Mouse (Mus musculus) embryonic fibroblast, embryonic 13.5 days (primary cell): ENCODE measurements at regions not wholly inside any gene's neighbourhood (a gene's known extent, or its start where the extent isn't known, plus 50 kb on each side); places are given as distances from the start of the nearest gene placed in this dataset.
A peak's percentile ranks its signal among the peaks of the same experiment; 100 is the strongest.

ENCODE experiments used
- H3K27ac ChIP-seq: 2 replicates; pipeline ENCODE4 v1.5.1; 2012; ENCODE audit warnings: low read length, control low read depth, inconsistent platforms; ENCODE audit not compliant: insufficient read depth
- H3K4me1 ChIP-seq: 2 replicates; pipeline ENCODE4 v1.6.1; 2011; ENCODE audit warnings: low read length; ENCODE audit not compliant: control insufficient read depth, insufficient read depth
- H3K4me3 ChIP-seq: 2 replicates; pipeline ENCODE4 v1.5.1; 2011; ENCODE audit warnings: mild to moderate bottlenecking, control low read depth, low read length; ENCODE audit not compliant: insufficient read depth
- CTCF ChIP-seq: IDR thresholded peaks from 2 replicates; pipeline ENCODE4 v1.5.1; 2011; ENCODE audit warnings: mild to moderate bottlenecking, control low read depth, low read length, moderate library complexity, borderline replicate concordance; ENCODE audit not compliant: insufficient read depth
- POLR2A ChIP-seq: IDR thresholded peaks from 2 replicates; pipeline ENCODE4 v1.6.1; 2011; ENCODE audit warnings: low read depth, mild to moderate bottlenecking, control low read depth, low read length, moderate library complexity

- no peaks in the 10 kb centered on the region for H3K4me1 ChIP-seq
- TF ChIP-seq POLR2A: no peak
- TF ChIP-seq CTCF: no peak
- H3K27ac ChIP-seq: no peak overlapping the region
- no peak overlapping the region for H3K4me3 ChIP-seq
Measured at GRCm38 (mm10) chr1:185091816-185092558, 92.6 kb upstream of the Mark1 start.

DNA sequence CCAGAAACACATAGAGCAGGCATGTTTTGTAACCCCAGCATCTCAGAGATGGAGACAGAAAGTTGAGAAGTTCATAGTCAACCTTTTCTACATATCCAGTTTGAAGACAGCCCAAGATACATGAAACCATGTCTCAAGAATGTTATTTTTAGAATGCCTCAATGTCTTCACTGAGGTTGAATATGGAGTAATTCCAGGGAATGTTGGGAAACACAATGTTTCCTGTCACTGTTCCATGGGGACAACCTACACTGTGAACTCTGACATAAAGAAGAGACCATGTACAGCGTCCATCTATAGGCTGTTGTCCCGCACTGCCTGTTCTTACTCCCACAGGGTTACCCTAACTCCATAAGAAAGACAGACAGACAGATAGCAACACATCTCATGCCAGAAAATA, 89.8 kb upstream of the Mark1 start:
- H3K4me3 ChIP-seq: no peak overlapping the region
- no peaks in the 10 kb centered on the region; the same call in 1 of the 2 replicates for H3K4me1 ChIP-seq
- no peak overlapping the region for H3K27ac ChIP-seq
- TF ChIP-seq POLR2A: no peak

- no peak overlapping the region for H3K4me3 ChIP-seq
- peaks cover 2% of the 10 kb centered on the region for H3K4me1 ChIP-seq
- TF ChIP-seq POLR2A: no peak
- no peak for TF ChIP-seq CTCF
- H3K27ac ChIP-seq: peak overlapping the region; percentile 31; the same call in 1 of the 2 replicates
Measured at GRCm38 (mm10) chr1:185083191-185083590, 83.8 kb upstream of the Mark1 start.

- peaks cover 2% of the 10 kb centered on the region; the same call in 1 of the 2 replicates for H3K4me1 ChIP-seq
- TF ChIP-seq CTCF (no peak), POLR2A (no peak)
- no peak overlapping the region for H3K27ac ChIP-seq
- H3K4me3 ChIP-seq: no peak overlapping the region
Measured at GRCm38 (mm10) chr1:185080118-185080517, 80.7 kb upstream of the Mark1 start.

DNA sequence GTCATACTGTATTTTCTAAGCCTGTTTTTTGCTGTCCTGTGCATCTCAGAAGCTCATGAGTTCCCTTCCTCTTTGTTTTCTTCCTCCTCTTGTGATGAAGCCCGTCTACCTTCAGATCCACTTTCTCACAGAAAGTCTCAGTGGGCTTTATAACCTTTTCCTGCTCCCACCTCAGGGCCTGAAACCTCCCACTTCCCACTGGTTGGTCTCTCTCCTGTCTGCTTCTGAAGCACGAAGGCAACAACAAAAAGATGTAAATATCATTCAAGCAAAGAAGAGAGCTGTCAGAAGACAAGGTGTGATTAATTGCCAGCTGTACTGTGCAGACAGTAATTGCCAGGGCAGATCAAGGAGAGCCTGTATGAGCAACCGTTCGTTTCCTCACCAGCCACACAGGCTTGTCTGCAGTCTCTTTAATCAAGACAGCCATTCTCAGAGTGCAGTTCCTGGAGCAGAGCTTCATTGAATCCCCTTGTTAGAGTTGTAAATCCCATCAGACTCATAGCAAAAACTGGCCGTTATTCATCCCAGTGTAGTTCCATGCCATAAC, 80.0 kb upstream of the Mark1 start:
- peaks cover 2% of the 10 kb centered on the region; the same call in 1 of the 2 replicates for H3K4me1 ChIP-seq
- H3K4me3 ChIP-seq: no peak overlapping the region
- no peak for TF ChIP-seq POLR2A
- TF ChIP-seq CTCF: no peak
- H3K27ac ChIP-seq: no peak overlapping the region

GRCm38 (mm10) chr1:185074001-185074400, 74.6 kb upstream of the Mark1 start:
- Histone ChIP-seq H3K27ac (peak overlapping the region; percentile 81), H3K4me3 (no peak overlapping the region), H3K4me1 (no peaks in the 10 kb centered on the region)
- TF ChIP-seq POLR2A: no peak
- no peak for TF ChIP-seq CTCF

GRCm38 (mm10) chr1:185072766-185073165, 73.4 kb upstream of the Mark1 start:
- no peaks in the 10 kb centered on the region for H3K4me1 ChIP-seq
- H3K4me3 ChIP-seq: no peak overlapping the region
- TF ChIP-seq POLR2A (no peak), CTCF (no peak)
- no peak overlapping the region for H3K27ac ChIP-seq

- no peak overlapping the region for H3K4me3 ChIP-seq
- H3K27ac ChIP-seq: no peak overlapping the region
- no peaks in the 10 kb centered on the region for H3K4me1 ChIP-seq
- TF ChIP-seq CTCF (no peak), POLR2A (no peak)
Measured at GRCm38 (mm10) chr1:185071566-185071965, 72.2 kb upstream of the Mark1 start.

- no peak for TF ChIP-seq CTCF
- TF ChIP-seq POLR2A: no peak
- H3K4me3 ChIP-seq: no peak overlapping the region
- H3K4me1 ChIP-seq: no peaks in the 10 kb centered on the region
- no peak overlapping the region for H3K27ac ChIP-seq
Measured at GRCm38 (mm10) chr1:185070853-185071149, 71.4 kb upstream of the Mark1 start.

GRCm38 (mm10) chr1:185070062-185070852, 70.9 kb upstream of the Mark1 start:
- Histone ChIP-seq H3K4me1 (0 out of 2 replicates have a peak, but pooled peaks cover 2% of the 10 kb centered on the region), H3K27ac (no peak overlapping the region; the same call in 1 of the 2 replicates), H3K4me3 (no peak overlapping the region)
- TF ChIP-seq CTCF: no peak
- no peak for TF ChIP-seq POLR2A
